Mouse (Mus musculus): Measurements from ENCODE around the gene Bicdl2.

DNA sequence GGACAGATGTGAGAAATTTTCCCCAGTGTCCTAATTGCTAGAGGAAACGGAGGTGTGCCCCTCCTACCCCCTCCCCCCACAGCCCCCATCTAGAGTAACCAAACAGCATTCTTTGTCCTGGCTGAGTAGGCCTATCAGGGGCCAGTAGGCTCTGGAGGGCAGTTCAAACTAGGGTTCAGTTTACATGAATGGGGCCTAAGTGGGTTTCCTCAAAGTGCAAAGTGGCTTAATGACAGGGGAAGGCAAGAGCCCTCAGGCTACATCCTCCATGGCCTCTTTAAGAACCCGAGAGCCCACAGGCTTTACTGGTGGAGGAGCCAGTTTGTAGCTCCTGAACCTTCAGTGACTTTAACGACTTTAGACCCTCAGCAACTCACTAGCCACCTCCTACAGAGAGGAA is 35.5 kb downstream of the Bicdl2 start:
- TF ChIP-seq CTCF (IDR thresholded peaks at IDR 0.05; ENCODE audit: low read depth, low read length) (no peak), POLR2AphosphoS5 (IDR thresholded peaks at IDR 0.05; ENCODE audit: insufficient replicate concordance, low read depth, low read length) (no peak), GATA1 (IDR thresholded peaks at IDR 0.05; ENCODE audit: borderline replicate concordance, low read length) (no peak)
